Mouse (Mus musculus): ENCODE measurements around the gene Uhrf1.

DNA sequence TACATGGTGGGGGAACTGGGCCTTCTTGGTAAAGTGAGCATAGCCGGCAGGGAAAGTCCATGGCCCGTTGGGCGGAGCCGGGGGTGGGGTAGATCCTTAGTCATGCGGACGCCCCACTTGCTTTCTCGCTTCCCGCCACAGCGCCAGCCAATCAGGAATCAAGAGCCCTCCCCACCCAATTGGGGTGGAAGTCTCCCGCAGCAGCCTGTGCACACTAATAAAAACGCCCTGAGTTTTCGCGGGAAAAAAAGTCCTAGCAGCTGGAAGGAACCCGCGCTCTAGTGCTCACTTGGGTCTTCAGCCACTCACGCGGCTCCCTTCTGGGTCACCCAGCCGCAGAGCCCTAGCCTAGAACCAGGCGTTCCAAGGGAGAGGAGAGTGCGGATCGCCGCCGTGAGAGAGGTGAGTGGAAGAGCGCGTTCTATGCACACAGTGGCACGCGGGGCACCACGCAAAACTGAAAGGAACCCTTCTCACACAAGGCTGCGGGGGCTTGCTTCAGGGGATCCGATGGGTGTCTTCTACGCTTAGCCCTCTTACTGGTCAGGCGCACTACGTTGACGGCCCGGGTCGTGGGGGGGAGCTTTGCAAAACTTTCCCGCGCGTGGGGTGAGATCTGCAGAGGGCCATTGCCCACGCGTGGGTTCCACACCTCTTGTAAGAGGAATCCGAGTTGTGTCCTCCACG lies at the start of gene Uhrf1:
- peak; percentile 30; the same call in 1 of the 2 replicates for TF ChIP-seq MAFK (IDR thresholded peaks at IDR 0.05; ENCODE audit: insufficient read depth, low read depth, low read length)
- no peak for TF ChIP-seq HCFC1 (IDR thresholded peaks at IDR 0.05; ENCODE audit: borderline replicate concordance, insufficient read depth, low read length)

Measured in ES-E14 (cell line).